Mouse (Mus musculus) intestine, embryonic 15.5 days (tissue): ENCODE measurements at regions not wholly inside any gene's neighbourhood (a gene's known extent, or its start where the extent isn't known, plus 50 kb on each side); places are given as distances from the start of the nearest gene placed in this dataset.

Experiments used
- ATAC-seq: fragments of 200-750 bp; cut with Nextera tagmentation; 2 replicates; pipeline ENCODE4 v1.8.0; 2017; ENCODE audit warnings: moderate TSS enrichment, moderate library complexity
- H3K27ac ChIP-seq: fragments of 300-500 bp; sonication (generic); 2 replicates; pipeline ENCODE4 v1.5.1; 2015; ENCODE audit warnings: mild to moderate bottlenecking, inconsistent platforms
- H3K27me3 ChIP-seq: fragments of 300-500 bp; sonication (generic); replicated peaks from 2 replicates; pipeline ENCODE4 v1.6.1; 2015; ENCODE audit warnings: inconsistent platforms
- H3K36me3 ChIP-seq: fragments of 300-500 bp; sonication (generic); 2 replicates; pipeline ENCODE4 v1.6.1; 2015; ENCODE audit warnings: inconsistent platforms
- H3K4me1 ChIP-seq: fragments of 300-500 bp; sonication (generic); replicated peaks from 2 replicates; pipeline ENCODE4 v1.6.1; 2015; ENCODE audit warnings: inconsistent platforms
- H3K4me2 ChIP-seq: fragments of 300-500 bp; sonication (generic); replicated peaks from 2 replicates; pipeline ENCODE4 v1.6.1; 2015; ENCODE audit warnings: mild to moderate bottlenecking, inconsistent platforms
- H3K4me3 ChIP-seq: fragments of 300-500 bp; sonication (generic); replicated peaks from 2 replicates; pipeline ENCODE4 v1.5.1; 2015; ENCODE audit warnings: inconsistent platforms
- H3K9ac ChIP-seq: fragments of 300-500 bp; sonication (generic); 2 replicates; pipeline ENCODE4 v1.6.1; 2015; ENCODE audit warnings: inconsistent platforms
- H3K9me3 ChIP-seq: fragments of 300-500 bp; sonication (generic); 2 replicates; pipeline ENCODE4 v1.6.1; 2016; ENCODE audit warnings: inconsistent platforms
- WGBS: fragments of 180-500 bp; shearing (Covaris S2); methylation state at CpG from one replicate; pipeline ENCODE4 v1.1.7; 2015; 5-methylcytosine and 5-hydroxymethylcytosine counted together

DNA sequence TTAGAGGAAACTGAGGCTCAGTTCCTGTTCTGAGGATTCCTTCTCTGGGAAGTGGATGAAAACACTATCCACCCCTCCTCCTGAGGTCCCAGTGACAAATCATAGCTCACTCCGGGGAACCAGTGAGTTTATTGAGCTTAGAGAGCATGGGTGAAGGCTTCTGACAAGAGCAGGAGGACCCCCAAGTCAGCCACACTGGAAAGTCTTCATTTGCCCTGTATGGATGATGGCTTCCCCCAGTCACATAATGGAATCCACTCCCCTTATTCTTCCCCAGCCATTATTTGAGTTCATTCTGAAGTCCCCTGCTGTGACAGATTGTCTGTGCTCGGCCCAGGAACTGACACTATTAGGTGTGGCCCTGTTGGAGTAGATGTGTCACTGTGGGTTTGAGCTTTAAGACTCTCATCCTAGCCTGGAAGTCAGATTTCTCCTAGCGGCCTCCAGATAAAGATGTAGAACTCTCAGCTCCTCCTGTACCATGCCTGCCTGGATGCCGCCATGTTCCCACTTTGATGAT, 141.3 kb downstream of the Chst1 start:
- H3K4me2 ChIP-seq, result no peak overlapping the region
- no peaks in the 10 kb centered on the region for H3K36me3 ChIP-seq
- no peak overlapping the region for H3K4me3 ChIP-seq
- ATAC-seq, result no peak
- no peaks in the 10 kb centered on the region for H3K9me3 ChIP-seq
- 0 out of 2 replicates have a peak, but pooled peaks cover 5% of the 10 kb centered on the region for H3K4me1 ChIP-seq
- WGBS, result 87% methylated on average over 4 of the region's 4 CpGs
- no peak overlapping the region for H3K27ac ChIP-seq
- no peak overlapping the region for H3K9ac ChIP-seq
- no peaks in the 10 kb centered on the region for H3K27me3 ChIP-seq

DNA sequence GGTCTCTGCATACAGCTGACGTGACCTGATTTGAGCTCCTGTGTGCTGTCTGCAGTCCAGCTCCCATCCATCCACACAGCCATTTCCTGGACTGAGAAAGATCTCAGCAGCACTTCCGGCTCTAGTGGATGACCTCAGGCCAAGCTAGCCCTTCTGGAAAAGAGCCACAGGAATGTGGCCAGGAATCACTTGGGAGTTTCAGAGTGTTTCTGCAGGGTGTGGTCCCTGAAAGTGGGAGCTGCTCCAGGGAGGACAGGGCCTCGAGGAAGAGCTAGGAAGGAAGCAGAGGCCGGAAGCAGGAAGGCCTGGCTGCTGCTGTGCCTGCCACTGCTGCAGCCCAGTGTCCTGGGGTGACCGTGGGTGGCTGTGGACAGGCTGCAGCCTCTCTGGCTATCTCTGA, 142.5 kb downstream of the Chst1 start:
- no peaks in the 10 kb centered on the region for H3K9me3 ChIP-seq
- H3K27me3 ChIP-seq, result no peaks in the 10 kb centered on the region
- H3K36me3 ChIP-seq, result no peaks in the 10 kb centered on the region
- peak overlapping the region; percentile 64 for H3K27ac ChIP-seq
- no peak overlapping the region for H3K9ac ChIP-seq
- ATAC-seq, result peak; percentile 66; the same call in 1 of the 2 replicates
- H3K4me3 ChIP-seq, result no peak overlapping the region
- 0 out of 2 replicates have a peak, but pooled peaks cover 5% of the 10 kb centered on the region for H3K4me1 ChIP-seq
- peak overlapping the region; percentile 14; the same call in 1 of the 2 replicates for H3K4me2 ChIP-seq
- whole genome bisulfite sequencing, result 38% methylated on average over 5 of the region's 5 CpGs

DNA sequence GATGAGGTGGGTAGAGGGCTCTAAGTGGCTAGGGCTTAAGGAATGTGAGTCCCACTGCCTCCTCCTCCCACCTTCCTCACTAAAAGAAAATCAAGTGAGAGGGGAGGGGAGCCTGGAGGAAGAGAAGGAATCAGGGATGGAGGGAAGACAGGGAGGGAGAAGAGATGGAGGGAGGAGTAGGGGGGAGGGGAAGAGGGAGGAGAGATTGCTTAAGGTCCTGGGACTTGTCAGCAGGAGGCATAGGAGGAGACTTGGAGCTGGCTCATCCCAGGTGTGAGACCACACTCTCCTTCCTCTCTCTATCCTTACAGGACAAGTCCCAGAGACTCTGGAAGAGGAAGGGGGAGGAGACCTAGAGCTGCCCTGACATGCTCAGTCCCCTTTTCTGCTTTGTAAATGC, 143.2 kb downstream of the Chst1 start:
- H3K9me3 ChIP-seq, result no peaks in the 10 kb centered on the region
- no peaks in the 10 kb centered on the region for H3K27me3 ChIP-seq
- 0 out of 2 replicates have a peak overlapping the region, but pooled peaks have one; percentile 14 for H3K4me2 ChIP-seq
- 0 out of 2 replicates have a peak, but pooled peaks cover 5% of the 10 kb centered on the region for H3K4me1 ChIP-seq
- no peak overlapping the region for H3K4me3 ChIP-seq
- no peaks in the 10 kb centered on the region for H3K36me3 ChIP-seq
- peak overlapping the region; percentile 64 for H3K27ac ChIP-seq
- ATAC-seq, result peak; percentile 23; the same call in 1 of the 2 replicates
- no peak overlapping the region for H3K9ac ChIP-seq

DNA sequence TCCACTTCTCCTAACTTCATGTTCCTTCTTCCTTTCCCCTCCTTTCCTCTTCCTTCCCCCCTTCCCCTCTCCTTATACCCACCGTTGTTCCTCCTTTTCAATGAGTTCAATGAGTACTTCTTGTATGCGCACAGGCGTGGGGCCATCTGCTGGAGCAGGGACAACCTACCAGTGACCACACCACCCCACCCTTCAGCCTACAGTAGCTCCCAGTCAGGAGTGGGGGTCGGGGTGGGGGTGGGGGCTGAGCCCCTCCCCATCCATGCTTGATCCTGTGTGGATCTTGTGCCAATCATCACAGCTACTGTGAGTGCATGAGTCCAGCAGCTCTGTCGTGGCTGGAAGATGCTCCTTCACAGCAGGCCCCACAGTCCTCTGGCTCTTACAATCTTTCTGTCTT, 143.6 kb downstream of the Chst1 start:
- no peak for ATAC-seq
- no peaks in the 10 kb centered on the region for H3K36me3 ChIP-seq
- no peak overlapping the region for H3K9ac ChIP-seq
- no peak overlapping the region for H3K4me3 ChIP-seq
- 39% methylated on average over 5 of the region's 5 CpGs for whole genome bisulfite sequencing
- no peaks in the 10 kb centered on the region for H3K9me3 ChIP-seq
- H3K27ac ChIP-seq, result no peak overlapping the region
- H3K27me3 ChIP-seq, result no peaks in the 10 kb centered on the region
- H3K4me2 ChIP-seq, result no peak overlapping the region
- 0 out of 2 replicates have a peak, but pooled peaks cover 5% of the 10 kb centered on the region for H3K4me1 ChIP-seq

DNA sequence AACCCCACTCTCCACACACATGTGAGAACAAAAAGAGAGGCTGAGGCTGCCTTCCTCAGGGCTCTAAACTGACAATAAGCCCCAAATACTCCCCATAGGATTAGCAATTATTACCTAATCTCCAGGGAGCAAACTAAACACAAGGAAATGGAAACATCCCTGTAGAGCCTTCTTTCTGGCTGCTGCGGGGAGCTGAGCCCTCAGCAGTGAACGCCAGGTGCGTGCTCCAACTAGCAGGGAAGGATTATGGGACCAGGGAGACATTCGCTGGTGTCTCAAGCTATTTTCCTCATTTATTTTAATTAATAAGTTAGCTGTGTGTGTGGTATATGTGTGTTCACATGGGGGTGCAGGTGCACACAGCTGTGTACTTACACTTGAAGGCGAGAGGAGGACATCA, 144.4 kb downstream of the Chst1 start:
- H3K4me2 ChIP-seq, result no peak overlapping the region
- H3K9ac ChIP-seq, result no peak overlapping the region
- no peaks in the 10 kb centered on the region for H3K9me3 ChIP-seq
- no peak overlapping the region for H3K27ac ChIP-seq
- H3K27me3 ChIP-seq, result no peaks in the 10 kb centered on the region
- 74% methylated on average over 5 of the region's 5 CpGs for WGBS
- no peak overlapping the region for H3K4me3 ChIP-seq
- ATAC-seq, result no peak
- no peaks in the 10 kb centered on the region for H3K36me3 ChIP-seq
- 0 out of 2 replicates have a peak, but pooled peaks cover 5% of the 10 kb centered on the region for H3K4me1 ChIP-seq

DNA sequence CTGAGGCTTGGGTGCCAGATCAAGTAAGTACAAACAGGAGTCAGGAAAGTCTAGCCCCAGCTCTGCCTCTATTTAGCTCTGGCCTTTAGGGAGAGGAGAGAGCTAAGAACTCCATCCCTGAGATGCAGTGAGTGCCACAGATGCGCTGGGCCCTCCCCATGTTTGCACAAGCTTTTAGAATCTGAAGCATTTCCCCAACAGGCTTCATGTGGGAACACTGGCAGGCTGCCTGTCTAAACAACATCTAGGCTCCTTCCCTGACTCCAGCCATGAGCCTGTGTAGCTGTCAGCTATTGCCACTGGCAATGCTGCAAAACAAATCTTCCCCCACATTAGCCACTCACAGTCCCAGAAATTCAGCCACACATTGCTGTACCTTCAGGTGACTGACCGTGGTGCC, 147.9 kb downstream of the Chst1 start:
- Histone ChIP-seq H3K4me2 (no peak overlapping the region), H3K4me1 (peaks cover under 1% of the 10 kb centered on the region; the same call in 1 of the 2 replicates), H3K4me3 (no peak overlapping the region), H3K27ac (no peak overlapping the region), H3K27me3 (no peaks in the 10 kb centered on the region), H3K9me3 (no peaks in the 10 kb centered on the region), H3K9ac (no peak overlapping the region), H3K36me3 (no peaks in the 10 kb centered on the region)
- 64% methylated on average over 2 of the region's 2 CpGs for WGBS
- no peak for ATAC-seq

DNA sequence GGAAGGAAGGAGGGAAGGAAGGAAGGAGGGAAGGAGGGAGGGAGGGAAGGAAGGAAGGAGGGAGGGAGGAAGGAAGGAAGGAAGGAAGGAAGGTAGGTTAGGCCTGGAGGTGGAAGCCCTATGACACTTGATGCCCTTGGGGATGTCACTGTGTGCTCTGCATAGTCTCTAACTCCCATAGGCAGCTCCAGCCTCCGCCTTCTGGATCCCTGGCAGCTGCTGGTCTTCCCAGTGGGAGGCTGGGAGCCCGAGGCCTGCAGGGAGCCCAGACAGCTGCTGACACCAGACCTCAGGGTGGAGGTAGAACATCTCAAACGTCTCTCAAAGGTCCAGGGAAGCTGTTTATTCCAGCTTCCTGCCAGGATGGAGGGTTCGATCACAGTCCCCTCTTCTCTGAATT, 150.6 kb downstream of the Chst1 start:
- H3K27ac ChIP-seq, result no peak overlapping the region

DNA sequence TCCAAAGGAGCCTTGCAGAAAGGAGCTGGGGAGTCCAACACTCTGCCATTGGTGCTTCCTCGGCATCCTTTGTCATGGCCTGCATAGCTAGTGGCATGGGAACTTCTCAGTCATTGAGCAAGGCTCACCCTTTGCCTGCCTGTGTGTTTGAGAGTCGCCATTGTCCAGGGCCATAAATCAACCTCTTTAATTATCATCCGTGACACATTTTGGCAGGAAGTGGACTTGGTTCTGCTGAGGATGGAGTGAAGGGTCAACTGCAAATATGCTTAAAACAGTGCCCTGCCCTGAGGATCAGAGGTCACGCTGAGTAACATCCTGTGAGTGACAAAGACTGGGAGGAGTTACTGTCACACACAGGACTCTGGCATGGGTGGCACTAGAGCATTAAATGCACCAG, 151.2 kb downstream of the Chst1 start:
- H3K4me3 ChIP-seq, result no peak overlapping the region
- no peak overlapping the region for H3K4me2 ChIP-seq
- no peaks in the 10 kb centered on the region; the same call in 1 of the 2 replicates for H3K4me1 ChIP-seq
- no peaks in the 10 kb centered on the region for H3K9me3 ChIP-seq
- 25% methylated on average over 4 of the region's 4 CpGs for whole genome bisulfite sequencing
- H3K27ac ChIP-seq, result no peak overlapping the region
- H3K9ac ChIP-seq, result no peak overlapping the region
- H3K27me3 ChIP-seq, result no peaks in the 10 kb centered on the region
- ATAC-seq, result no peak
- no peaks in the 10 kb centered on the region for H3K36me3 ChIP-seq

More for the DNA sequence above, 150.6 kb downstream of the Chst1 start:
- 29% methylated on average over 4 of the region's 4 CpGs for WGBS
- Histone ChIP-seq H3K4me1 (no peaks in the 10 kb centered on the region; the same call in 1 of the 2 replicates), H3K9ac (no peak overlapping the region), H3K4me2 (no peak overlapping the region), H3K9me3 (no peaks in the 10 kb centered on the region), H3K36me3 (no peaks in the 10 kb centered on the region), H3K4me3 (no peak overlapping the region), H3K27me3 (no peaks in the 10 kb centered on the region)
- no peak for ATAC-seq

DNA sequence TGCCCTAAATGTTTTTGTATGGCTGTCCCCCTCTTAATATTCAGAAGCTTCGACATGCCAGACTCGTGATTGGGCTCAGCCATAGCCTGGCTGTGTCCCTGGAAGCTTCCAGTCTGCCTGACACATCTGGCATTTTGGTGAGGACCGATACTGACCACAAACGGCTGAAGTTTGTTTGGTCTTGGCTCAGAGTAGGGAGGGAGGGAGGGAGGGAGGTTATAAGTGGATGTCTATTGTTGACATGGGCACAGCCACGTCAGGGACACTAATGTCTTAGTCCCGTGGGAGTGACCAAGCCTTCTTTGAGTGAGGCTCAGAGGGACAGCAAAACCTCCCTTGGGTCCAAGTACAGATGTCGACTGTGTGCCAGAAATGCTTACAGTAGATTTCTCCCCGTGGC, 151.7 kb downstream of the Chst1 start:
- no peak overlapping the region for H3K27ac ChIP-seq
- no peak for ATAC-seq
- 32% methylated on average over 8 of the region's 8 CpGs for WGBS

DNA sequence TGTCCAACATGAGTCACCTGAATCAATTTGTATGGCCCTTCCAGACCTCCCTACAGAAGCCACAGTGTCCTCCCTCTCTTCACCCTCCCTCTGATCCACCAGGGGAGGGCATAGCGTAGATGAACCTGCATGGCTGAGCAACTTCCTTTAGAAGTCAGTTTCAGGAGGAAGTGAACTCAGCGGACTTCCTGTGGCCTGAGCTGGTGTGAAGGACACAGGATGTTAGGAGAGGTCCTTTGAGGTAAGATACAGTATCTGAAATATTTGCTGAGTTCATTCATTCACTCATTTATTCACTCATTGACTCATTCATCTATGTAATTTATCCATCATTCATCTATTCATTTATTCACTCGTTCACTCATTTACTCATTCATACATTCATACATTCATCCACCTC, 152.6 kb downstream of the Chst1 start:
- no peaks in the 10 kb centered on the region for H3K27me3 ChIP-seq
- H3K4me2 ChIP-seq, result no peak overlapping the region
- no peaks in the 10 kb centered on the region for H3K36me3 ChIP-seq
- H3K9me3 ChIP-seq, result no peaks in the 10 kb centered on the region
- H3K9ac ChIP-seq, result no peak overlapping the region
- no peak overlapping the region for H3K4me3 ChIP-seq
- 86% methylated on average over 3 of the region's 3 CpGs for WGBS
- H3K4me1 ChIP-seq, result no peaks in the 10 kb centered on the region; the same call in 1 of the 2 replicates
- no peak overlapping the region for H3K27ac ChIP-seq
- ATAC-seq, result no peak

More for the DNA sequence above, 151.7 kb downstream of the Chst1 start:
- Histone ChIP-seq H3K27me3 (no peaks in the 10 kb centered on the region), H3K4me3 (no peak overlapping the region), H3K4me2 (no peak overlapping the region), H3K36me3 (no peaks in the 10 kb centered on the region), H3K4me1 (no peaks in the 10 kb centered on the region; the same call in 1 of the 2 replicates), H3K9me3 (no peaks in the 10 kb centered on the region), H3K9ac (no peak overlapping the region)

DNA sequence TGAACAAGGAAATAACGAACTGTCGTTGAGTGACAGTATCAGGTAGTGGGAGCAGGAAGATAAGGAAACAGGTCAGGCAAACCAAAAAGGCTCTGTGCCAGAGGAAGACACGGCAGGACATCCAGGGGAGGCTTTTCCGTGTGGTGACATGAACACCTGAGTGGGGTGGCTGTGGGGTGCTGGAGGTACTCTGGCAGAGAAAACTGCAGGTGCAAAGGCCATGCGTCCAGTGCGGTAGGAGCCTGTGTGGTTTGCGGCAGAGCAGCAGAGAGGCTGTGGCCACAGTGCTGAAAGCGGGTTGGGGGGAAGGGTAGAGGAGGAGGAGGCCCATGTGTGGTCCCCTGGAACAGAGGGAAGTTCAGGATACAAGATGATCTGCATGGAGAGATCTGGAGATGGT, 153.3 kb downstream of the Chst1 start:
- WGBS, result 86% methylated on average over 8 of the region's 8 CpGs
- H3K4me3 ChIP-seq, result no peak overlapping the region
- H3K9ac ChIP-seq, result no peak overlapping the region
- H3K27ac ChIP-seq, result no peak overlapping the region
- H3K27me3 ChIP-seq, result no peaks in the 10 kb centered on the region
- no peaks in the 10 kb centered on the region; the same call in 1 of the 2 replicates for H3K4me1 ChIP-seq
- no peaks in the 10 kb centered on the region for H3K9me3 ChIP-seq
- no peak for ATAC-seq
- no peak overlapping the region for H3K4me2 ChIP-seq
- no peaks in the 10 kb centered on the region for H3K36me3 ChIP-seq

DNA sequence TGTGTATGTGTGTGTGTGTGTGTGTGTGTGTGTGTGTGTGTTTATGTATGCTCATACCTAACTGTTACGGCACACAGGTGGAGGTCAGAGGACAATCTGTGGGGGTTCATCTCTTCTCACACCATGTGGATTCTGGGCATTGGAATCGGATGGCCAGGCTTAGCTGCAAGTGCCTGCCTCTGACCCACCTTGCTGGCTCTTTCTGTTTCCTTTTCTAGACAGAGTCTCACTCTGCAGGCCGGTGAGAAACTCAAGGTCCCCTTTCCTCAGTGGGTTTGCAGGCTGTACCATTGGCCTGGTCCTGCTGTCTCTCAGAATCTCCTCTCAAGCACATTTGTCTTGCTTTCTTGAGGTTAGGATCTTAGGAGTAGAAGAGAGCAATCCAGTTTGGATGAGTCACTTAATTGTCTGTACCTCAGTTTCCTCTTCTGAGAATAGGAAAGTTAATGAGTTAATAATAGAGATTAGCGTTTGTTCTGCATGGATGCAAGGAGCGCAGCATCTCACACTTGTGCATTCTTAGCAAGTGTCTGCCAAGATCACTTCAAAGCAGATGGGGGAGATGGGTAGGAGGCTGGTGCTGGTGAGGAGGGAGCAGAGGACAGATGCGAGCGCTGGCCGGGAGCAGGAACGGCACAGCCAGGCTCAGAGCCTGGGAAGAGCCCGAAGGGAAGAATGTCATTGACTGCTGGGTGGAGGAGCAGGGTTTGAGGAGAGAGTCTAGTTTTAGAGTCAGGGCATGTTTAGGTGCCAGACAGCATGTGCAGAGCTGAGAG, 155.2 kb downstream of the Chst1 start:
- 63% methylated on average over 10 of the region's 10 CpGs for WGBS
- Histone ChIP-seq H3K9ac (no peak overlapping the region), H3K4me1 (no peaks in the 10 kb centered on the region; the same call in 1 of the 2 replicates), H3K4me3 (no peak overlapping the region), H3K9me3 (no peaks in the 10 kb centered on the region), H3K27me3 (no peaks in the 10 kb centered on the region), H3K36me3 (no peaks in the 10 kb centered on the region), H3K27ac (no peak overlapping the region), H3K4me2 (no peak overlapping the region)
- ATAC-seq, result no peak

DNA sequence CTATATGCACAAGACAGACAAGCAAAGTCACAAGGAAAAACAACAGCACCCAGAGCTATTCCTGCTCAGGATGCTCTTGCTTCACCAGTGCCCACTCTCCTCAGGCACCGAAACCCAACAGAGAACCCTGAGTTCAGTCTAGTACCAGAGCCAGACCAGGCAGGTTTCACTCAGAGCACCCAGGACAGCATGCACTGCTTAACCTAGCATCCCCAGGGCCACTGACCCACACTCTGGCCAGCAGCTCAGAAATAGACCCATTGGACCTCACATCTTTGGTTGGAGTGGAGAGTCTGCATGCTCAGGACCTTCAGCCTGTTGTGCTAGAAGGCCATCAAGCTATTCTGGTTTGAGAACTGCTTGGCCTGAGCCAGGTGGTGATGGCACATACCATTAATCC, 157.0 kb downstream of the Chst1 start:
- ATAC-seq, result no peak
- Histone ChIP-seq H3K9ac (no peak overlapping the region), H3K4me1 (no peaks in the 10 kb centered on the region), H3K4me3 (no peak overlapping the region), H3K36me3 (no peaks in the 10 kb centered on the region), H3K27me3 (no peaks in the 10 kb centered on the region), H3K27ac (no peak overlapping the region), H3K4me2 (no peak overlapping the region), H3K9me3 (no peaks in the 10 kb centered on the region)
- 100% methylated on average over 1 of the region's 1 CpGs for WGBS
